Mouse (Mus musculus) myocyte (in vitro differentiated cells): Measurements from ENCODE around the gene Nedd9. TPM values are rescaled to one million over a fixed set of nuclear protein-coding genes. Genes with fewer than 3 reads are reported as not detected.
"Not testable (repeated sequence)": the region's sequence is repeated elsewhere in the genome, so short reads cannot be mapped to it uniquely, and the experiment has no call there.

Experiments used
- H3K27me3 ChIP-seq: one replicate; pipeline ENCODE4 v1.6.1; 2011; ENCODE audit not compliant: control insufficient read depth, insufficient read depth, insufficient read length
- H3K36me3 ChIP-seq: one replicate; pipeline ENCODE4 v1.6.1; 2011; ENCODE audit not compliant: control insufficient read depth, insufficient read depth
- H3K4me2 ChIP-seq: one replicate; pipeline ENCODE4 v1.6.1; 2011; ENCODE audit warnings: low read depth, control low read depth
- H3K4me3 ChIP-seq: one replicate; pipeline ENCODE4 v1.5.1; 2011; ENCODE audit warnings: mild to moderate bottlenecking, control low read depth, moderate library complexity
- H3K79me2 ChIP-seq: one replicate; pipeline ENCODE4 v1.6.1; 2011; ENCODE audit not compliant: control insufficient read depth, insufficient read depth
- H3ac ChIP-seq: one replicate; pipeline ENCODE4 v1.6.1; 2011; ENCODE audit not compliant: control insufficient read depth, insufficient read length
- CEBPB ChIP-seq: IDR thresholded peaks from 2 replicates; pipeline ENCODE4 v1.6.1; 2011; ENCODE audit warnings: mild to moderate bottlenecking, moderate library complexity; ENCODE audit not compliant: poor library complexity, insufficient read depth, severe bottlenecking
- E2F4 ChIP-seq: IDR thresholded peaks from one replicate; pipeline ENCODE4 v1.6.1; 2011; ENCODE audit warnings: mild to moderate bottlenecking, control low read depth, moderate library complexity; ENCODE audit not compliant: insufficient read depth
- MAX ChIP-seq: IDR thresholded peaks from one replicate; pipeline ENCODE4 v1.6.1; 2011; ENCODE audit warnings: low read depth, mild to moderate bottlenecking, control low read depth
- MYOD1 ChIP-seq, 3 experiments: IDR thresholded peaks; one replicate each; pipeline ENCODE4 v1.6.1; 2011; ENCODE audit warnings: control low read depth in 2 of 3, low read depth in 2 of 3, mild to moderate bottlenecking in 2 of 3, moderate library complexity in 1 of 3; ENCODE audit not compliant: insufficient read length in 2 of 3, control insufficient read depth in 1 of 3
- MYOG ChIP-seq, 3 experiments: IDR thresholded peaks; one replicate each; pipeline ENCODE4 v1.6.1; 2011; ENCODE audit warnings: control low read depth in 2 of 3, low read depth in 2 of 3, mild to moderate bottlenecking in 2 of 3; ENCODE audit not compliant: insufficient read length in 2 of 3, control insufficient read depth in 1 of 3, insufficient read depth in 1 of 3
- POLR2A ChIP-seq: IDR thresholded peaks from one replicate; pipeline ENCODE4 v1.6.1; 2011; ENCODE audit warnings: low read depth, mild to moderate bottlenecking, control low read depth, moderate library complexity; ENCODE audit not compliant: insufficient read length
- POLR2AphosphoS2 ChIP-seq: IDR thresholded peaks from one replicate; pipeline ENCODE4 v1.6.1; 2011; ENCODE audit warnings: low read depth, control low read depth; ENCODE audit not compliant: insufficient read length
- REST ChIP-seq: IDR thresholded peaks from one replicate; pipeline ENCODE4 v1.6.1; 2011; ENCODE audit warnings: mild to moderate bottlenecking, control low read depth, moderate library complexity; ENCODE audit not compliant: insufficient read depth, insufficient read length
- SRF ChIP-seq: IDR thresholded peaks from one replicate; pipeline ENCODE4 v1.6.1; 2011; ENCODE audit warnings: low read depth; ENCODE audit not compliant: control insufficient read depth, insufficient read length
- TCF12 ChIP-seq: IDR thresholded peaks from one replicate; pipeline ENCODE4 v1.6.1; 2011; ENCODE audit warnings: mild to moderate bottlenecking, control low read depth; ENCODE audit not compliant: poor library complexity, insufficient read depth, severe bottlenecking
- TCF3 ChIP-seq: IDR thresholded peaks from one replicate; pipeline ENCODE4 v1.6.1; 2011; ENCODE audit warnings: low read depth, control low read depth; ENCODE audit not compliant: insufficient read length
- USF1 ChIP-seq: IDR thresholded peaks from one replicate; pipeline ENCODE4 v1.6.1; 2011; ENCODE audit warnings: low read depth, mild to moderate bottlenecking, control low read depth, moderate library complexity
- polyA plus RNA-seq: library from polyadenylated mRNA; unstranded; fragments of >200 nt; fragmentation: generic; extraction: Trizol; gene quantifications from one replicate; pipeline ENCODE4 v1.2.1, GENCODE M21; 2012; ENCODE audit warnings: missing spikeins

Nedd9 gene
- polyA plus RNA-seq, 1 experiment: 11.6 TPM

GRCm38 (mm10) chr13:41273927-41274650, 213.1 kb downstream of the Nedd9 start, which contains the start of gene Gm17364:
Gene Gm17364, minus strand, starts transcription at chr13:41273977.
- TF ChIP-seq MAX (no peak), REST (no peak), USF1 (no peak), CEBPB (no peak), TCF3 (no peak), MYOD1 (IDR thresholded peaks at IDR 0.05; ENCODE audit: control insufficient read depth in 1 of 3, insufficient read length in 2 of 3, low read depth in 2 of 3) (no peak), POLR2A (no peak), MYOG (IDR thresholded peaks at IDR 0.05; ENCODE audit: control insufficient read depth in 1 of 3, insufficient read depth in 1 of 3, insufficient read length in 2 of 3, low read depth in 2 of 3) (no peak), SRF (no peak), POLR2AphosphoS2 (no peak), TCF12 (no peak), E2F4 (no peak)
- no peak within 1 kb of the TSS for H3K4me3 ChIP-seq
- H3K4me2 ChIP-seq: no peak within 1 kb of the TSS
- no peaks in the 10 kb centered on the region for H3K79me2 ChIP-seq
- H3ac ChIP-seq: no peak within 1 kb of the TSS
- H3K36me3 ChIP-seq: peaks cover 17% of the 10 kb centered on the region
- no peaks in the 10 kb centered on the region for H3K27me3 ChIP-seq

- H3K27me3 ChIP-seq: no peaks in the 10 kb centered on the region
- H3ac ChIP-seq: no peak overlapping the region
- H3K4me3 ChIP-seq: no peak overlapping the region
- TF ChIP-seq SRF (no peak), E2F4 (no peak), TCF12 (no peak), MYOG (IDR thresholded peaks at IDR 0.05; ENCODE audit: control insufficient read depth in 1 of 3, insufficient read depth in 1 of 3, insufficient read length in 2 of 3, low read depth in 2 of 3) (no peak), USF1 (no peak), TCF3 (no peak), POLR2A (no peak), CEBPB (no peak), POLR2AphosphoS2 (no peak), REST (no peak)
- H3K79me2 ChIP-seq: no peaks in the 10 kb centered on the region
- no peak overlapping the region for H3K4me2 ChIP-seq
- peaks cover 1% of the 10 kb centered on the region for H3K36me3 ChIP-seq
These were observed 219.2 kb downstream of the Nedd9 start for GRCm38 (mm10) chr13:41267827-41268408.

GRCm38 (mm10) chr13:41263304-41264006, 223.7 kb downstream of the Nedd9 start:
- TF ChIP-seq MYOD1 (IDR thresholded peaks at IDR 0.05; ENCODE audit: control insufficient read depth in 1 of 3, insufficient read length in 2 of 3, low read depth in 2 of 3): no peak
- no peak for TF ChIP-seq REST
- TF ChIP-seq USF1: no peak
- TF ChIP-seq CEBPB: no peak
- TF ChIP-seq TCF12: no peak
- no peak for TF ChIP-seq MYOG (IDR thresholded peaks at IDR 0.05; ENCODE audit: control insufficient read depth in 1 of 3, insufficient read depth in 1 of 3, insufficient read length in 2 of 3, low read depth in 2 of 3)
- TF ChIP-seq TCF3: no peak
- no peak for TF ChIP-seq POLR2A
- TF ChIP-seq MAX: no peak
- TF ChIP-seq POLR2AphosphoS2: no peak
- no peak for TF ChIP-seq SRF
- TF ChIP-seq E2F4: no peak
- H3K27me3 ChIP-seq: no peaks in the 10 kb centered on the region

GRCm38 (mm10) chr13:41261617-41262016, 225.5 kb downstream of the Nedd9 start:
- H3K79me2 ChIP-seq, H3ac ChIP-seq, H3K27me3 ChIP-seq, H3K4me3 ChIP-seq, H3K4me2 ChIP-seq, H3K36me3 ChIP-seq: not testable (repeated sequence)

More at GRCm38 (mm10) chr13:41263304-41264006, 223.7 kb downstream of the Nedd9 start:
- Histone ChIP-seq H3K36me3 (no peaks in the 10 kb centered on the region), H3ac (no peak overlapping the region), H3K4me2 (no peak overlapping the region), H3K4me3 (no peak overlapping the region), H3K79me2 (no peaks in the 10 kb centered on the region)

Other genes with a start within 250 kb of the Nedd9 start
- 11.1 TPM for gene Smim13, start 237.5 kb downstream of the Nedd9 start, polyA plus RNA-seq
- not detected for gene Gm17364, start 213.4 kb downstream of the Nedd9 start, polyA plus RNA-seq
- gene Tmem170b, start 118.5 kb upstream of the Nedd9 start, polyA plus RNA-seq: 1.1 TPM